Mouse (Mus musculus): Measurements from ENCODE around the gene Nudt4.

DNA sequence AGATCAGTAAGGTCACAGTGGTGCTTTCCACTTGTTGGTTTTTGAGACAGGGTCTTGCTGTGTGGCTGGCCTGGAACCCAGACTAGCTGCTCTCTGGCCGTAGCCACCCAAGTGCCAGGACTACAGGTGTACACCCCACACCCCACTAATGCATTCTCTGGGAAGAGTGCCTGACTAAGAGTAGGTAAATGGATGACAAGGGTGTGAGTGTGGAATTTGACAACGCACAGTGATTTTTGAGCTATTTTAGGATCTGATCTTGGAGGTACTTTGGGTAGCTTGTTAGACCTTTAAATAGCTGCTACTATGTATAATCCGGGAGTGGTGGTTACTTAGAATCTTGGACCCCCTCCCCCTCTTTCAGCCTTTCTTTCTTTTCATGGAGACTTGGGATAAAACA lies 24.7 kb downstream of the Nudt4 start:
- no peak for TF ChIP-seq MAX (IDR thresholded peaks at IDR 0.05; ENCODE audit: low read length)
- TF ChIP-seq POLR2A (IDR thresholded peaks at IDR 0.05; ENCODE audit: low read depth, low read length): no peak
- TF ChIP-seq CTCF (conservative IDR thresholded peaks at IDR 0.05 in 1 of 2, IDR thresholded peaks at IDR 0.05 in 1 of 2; ENCODE audit: low read depth in 2 of 2, low read length in 2 of 2): no peak
- no peak for TF ChIP-seq EP300 (IDR thresholded peaks at IDR 0.05; ENCODE audit: low read length)
- TF ChIP-seq MEF2A (IDR thresholded peaks at IDR 0.05; ENCODE audit: borderline replicate concordance, low read depth, low read length): no peak
- no peak for TF ChIP-seq HCFC1 (IDR thresholded peaks at IDR 0.05; ENCODE audit: low read depth, low read length)
